ENCODE assay signal across 15 mouse cellular contexts in the genomic region with DNA sequence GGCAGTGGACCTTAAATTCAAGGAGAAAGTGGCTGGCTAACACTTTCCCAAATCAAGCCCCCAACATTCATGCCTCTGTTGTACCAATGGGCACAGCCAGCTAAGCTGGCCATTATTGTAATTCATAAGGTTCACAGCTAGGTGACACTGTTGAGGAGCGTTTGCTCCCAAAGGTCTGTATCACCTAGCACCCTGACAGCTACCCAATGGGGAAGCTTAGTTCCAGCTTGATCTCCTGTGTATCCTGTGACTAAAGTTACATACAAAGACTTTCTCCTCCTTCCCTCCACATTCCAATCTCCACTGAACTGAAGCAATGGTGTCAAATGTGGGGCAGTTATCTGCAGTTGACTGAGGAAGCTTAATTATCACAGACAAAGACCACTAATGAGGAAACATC.
A peak's percentile ranks its signal among the peaks of the same experiment; 100 is the strongest.
DNase-seq lines count a peak whose midpoint lies in the region; ATAC-seq and TF ChIP-seq lines count a peak whose summit lies in the region.
"Had no signal": no experiment of that assay in that cellular context is flagged by ENCODE, and none has a peak within 500 bp of the region (broad histone marks: within the 10 kb centered on the region; RNA-seq: fewer than 3 reads in every experiment).

No protein-coding gene starts in this region.

- DNase-seq in embryo, embryonic 10.5 days (ENCODE audit: low spot score), result peak; percentile 19
- no peak for DNase-seq in embryo, embryonic 9.5 days (ENCODE audit: extremely low spot score)
- DNase-seq in left cerebral cortex, adult 2 months (ENCODE audit: extremely low spot score in 1 of 2, low spot score in 2 of 2), result no peak
- no peak for DNase-seq in left cerebral cortex, postnatal 4 days
- DNase-seq in ES-CJ7 (ENCODE audit: low read depth, low spot score), result peak; percentile 42
- no peak for DNase-seq in cerebellum, postnatal 4 days (ENCODE audit: low spot score in 2 of 2)
- DNase-seq: B cell, adult 2 months; cerebellum, adult 9-11 months; heart, adult 18-20 months; kidney, postnatal 4 days; right cerebral cortex, postnatal 25 days; thymus, postnatal 25 days had no signal

- peak; percentile 82 for ATAC-seq in granulocyte monocyte progenitor cell, adult 5-6 weeks (replicated peaks; ENCODE audit: poor library complexity, severe bottlenecking)
- ATAC-seq in hindbrain, embryonic 16.5 days, result no peak

- TF ChIP-seq CTCF in left cerebral cortex, adult 2 months (IDR thresholded peaks at IDR 0.05), result peak; percentile 42

- H3K4me3 ChIP-seq in left cerebral cortex, adult 2 months, result no peak overlapping the region
- no peak overlapping the region for H3K4me3 ChIP-seq in hindbrain, embryonic 16.5 days (ENCODE audit: low read length)
- H3K4me3 ChIP-seq: hindbrain, embryonic 10.5 days had no signal

- H3K27ac ChIP-seq in left cerebral cortex, adult 2 months, result no peak overlapping the region
- no peak overlapping the region for H3K27ac ChIP-seq in hindbrain, embryonic 16.5 days (ENCODE audit: low read depth, low read length)
- H3K27ac ChIP-seq: hindbrain, embryonic 10.5 days had no signal

- no peak overlapping the region for H3K9ac ChIP-seq in hindbrain, embryonic 16.5 days (ENCODE audit: low read depth, low read length)

- intact Hi-C loops in left cerebral cortex, adult 2 months (cut with DNase I), result no loop called here
- intact Hi-C loops in left cerebral cortex, postnatal 4 days (cut with DNase I), result no loop called here

- H3K36me3 ChIP-seq in hindbrain, embryonic 16.5 days (ENCODE audit: control insufficient read depth, insufficient read depth, low read length), result no peaks in the 10 kb centered on the region
- H3K36me3 ChIP-seq: hindbrain, embryonic 10.5 days had no signal

- WGBS in hindbrain, embryonic 16.5 days, result 37% methylated on average over 1 of the region's 1 CpGs

- no peaks in the 10 kb centered on the region for H3K4me1 ChIP-seq in hindbrain, embryonic 16.5 days (ENCODE audit: control insufficient read depth, insufficient read depth, low read depth, low read length)
- H3K4me1 ChIP-seq: hindbrain, embryonic 10.5 days had no signal

- no peaks in the 10 kb centered on the region for H3K9me3 ChIP-seq in hindbrain, embryonic 16.5 days (ENCODE audit: control insufficient read depth, low read length)
- H3K9me3 ChIP-seq: hindbrain, embryonic 10.5 days had no signal

- no peak overlapping the region for H3K4me2 ChIP-seq in hindbrain, embryonic 16.5 days (ENCODE audit: low read length)

- no peaks in the 10 kb centered on the region for H3K27me3 ChIP-seq in hindbrain, embryonic 16.5 days (replicated peaks; ENCODE audit: control insufficient read depth, insufficient read depth, low read length)

Comparison
In these comparisons a context has a peak if more than half of its experiments do, and no peak if none do; other contexts are left out.
1. DNase-seq: peak in embryo, embryonic 10.5 days (single experiment) and ES-CJ7 (single experiment); none in embryo, embryonic 9.5 days (single experiment), left cerebral cortex, adult 2 months (0 of 2), left cerebral cortex, postnatal 4 days (single experiment) and cerebellum, postnatal 4 days (0 of 2).